Mouse (Mus musculus): ENCODE measurements around the gene Gm45140. TPM values are rescaled to one million over a fixed set of nuclear protein-coding genes. Genes with fewer than 3 reads are reported as not detected.

Gene Gm45140
- total and polyA plus RNA-seq, 3 experiments: 9.9 to 26.2 TPM; not detected in 1

- Histone ChIP-seq H3K9ac (ENCODE audit: control insufficient read depth, low read depth, low read length, poor library complexity, severe bottlenecking) (no peak overlapping the region), H3K36me3 (ENCODE audit: control insufficient read depth in 1 of 2, insufficient read depth in 2 of 2, low read length in 2 of 2) (peaks cover 31 to 38% of the 10 kb centered on the region in 2 experiments), H3K4me1 (ENCODE audit: control insufficient read depth in 1 of 2, insufficient read depth in 2 of 2, low read length in 2 of 2) (peaks cover 0 to 3% of the 10 kb centered on the region in 2 experiments; a peak in 1 of 4 replicates)
Observed at GRCm38 (mm10) chr6:87841635-87842034, 6.0 kb upstream of the Gm45140 start.

GRCm38 (mm10) chr6:87839797-87840341 is 4.3 kb upstream of the Gm45140 start:
- DNase-seq (ENCODE audit: low read depth, low spot score): peak; percentile 57
- Histone ChIP-seq H3K9me3 (replicated peaks; ENCODE audit: insufficient read depth, low read length) (no peaks in the 10 kb centered on the region), H3K4me1 (ENCODE audit: control insufficient read depth in 1 of 2, insufficient read depth in 2 of 2, low read length in 2 of 2) (peaks cover 0 to 3% of the 10 kb centered on the region in 2 experiments; a peak in 1 of 4 replicates), H3K9ac (ENCODE audit: control insufficient read depth, low read depth, low read length, poor library complexity, severe bottlenecking) (peak overlapping the region; percentile 83; the same call in 1 of the 2 replicates), H3K27ac (ENCODE audit: control insufficient read depth, low read depth, low read length) (peak overlapping the region; percentile 92; the same call in 1 of the 2 replicates), H3K79me2 (ENCODE audit: control insufficient read depth, insufficient read depth, low read length, poor library complexity) (peaks cover 16% of the 10 kb centered on the region), H3K27me3 (ENCODE audit: control insufficient read depth in 1 of 2, insufficient read depth in 2 of 2, low read length in 2 of 2) (no peaks in the 10 kb centered on the region), H3K36me3 (ENCODE audit: control insufficient read depth in 1 of 2, insufficient read depth in 2 of 2, low read length in 2 of 2) (peaks cover 14 to 23% of the 10 kb centered on the region in 2 experiments), H3K4me3 (ENCODE audit: control insufficient read depth in 1 of 2, insufficient read depth in 1 of 2, low read depth in 2 of 2, low read length in 2 of 2) (peak overlapping the region; percentile 71 to 75; a peak in 2 of 4 replicates)
- TF ChIP-seq ZMIZ1 (IDR thresholded peaks at IDR 0.05; ENCODE audit: low read depth, low read length): peak; percentile 41; the same call in 1 of the 2 replicates
- 0 out of 2 replicates have a peak, but pooled peaks have one; percentile 55 for TF ChIP-seq POLR2AphosphoS5 (IDR thresholded peaks at IDR 0.05; ENCODE audit: borderline replicate concordance, low read depth, low read length)
- no peak for TF ChIP-seq ELF1 (IDR thresholded peaks at IDR 0.05; ENCODE audit: low read depth, low read length)
- TF ChIP-seq POLR2AphosphoS2 (IDR thresholded peaks at IDR 0.05; ENCODE audit: low read length): 0 out of 2 replicates have a peak, but pooled peaks have one; percentile 10
- TF ChIP-seq E2F4 (IDR thresholded peaks at IDR 0.05; ENCODE audit: borderline replicate concordance, low read depth, low read length): no peak
- TF ChIP-seq TCF12 (IDR thresholded peaks at IDR 0.05; ENCODE audit: low read depth, low read length): no peak

More at GRCm38 (mm10) chr6:87841635-87842034, 6.0 kb upstream of the Gm45140 start:
- Histone ChIP-seq H3K27ac (ENCODE audit: control insufficient read depth, low read depth, low read length) (no peak overlapping the region), H3K79me2 (ENCODE audit: control insufficient read depth, insufficient read depth, low read length, poor library complexity) (peaks cover 31% of the 10 kb centered on the region), H3K4me3 (ENCODE audit: control insufficient read depth in 1 of 2, insufficient read depth in 1 of 2, low read depth in 2 of 2, low read length in 2 of 2) (no peak overlapping the region), H3K27me3 (ENCODE audit: control insufficient read depth in 1 of 2, insufficient read depth in 2 of 2, low read length in 2 of 2) (no peaks in the 10 kb centered on the region), H3K9me3 (replicated peaks; ENCODE audit: insufficient read depth, low read length) (no peaks in the 10 kb centered on the region)
- 0 out of 4 replicates have a peak, but pooled peaks of 1 of the 2 experiments have one; percentile 49 for TF ChIP-seq POLR2A (IDR thresholded peaks at IDR 0.05; ENCODE audit: control insufficient read depth in 1 of 2, insufficient read depth in 1 of 2, low read depth in 1 of 2, low read length in 2 of 2, poor library complexity in 1 of 2)
- TF ChIP-seq CTCF (IDR thresholded peaks at IDR 0.05 in 2 of 3, conservative IDR thresholded peaks at IDR 0.05 in 1 of 3; ENCODE audit: control insufficient read depth in 1 of 3, insufficient read depth in 1 of 3, low read depth in 2 of 3, low read length in 3 of 3, poor library complexity in 1 of 3, severe bottlenecking in 1 of 3): peak in 1 of 3 experiments; percentile 24; a peak in 1 of 6 replicates
- no peak for TF ChIP-seq HCFC1 (IDR thresholded peaks at IDR 0.05; ENCODE audit: low read depth, low read length)
- TF ChIP-seq POLR2AphosphoS2 (IDR thresholded peaks at IDR 0.05; ENCODE audit: low read length): peak; percentile 74
- DNase-seq (ENCODE audit: low read depth, low spot score): peak; percentile 66

GRCm38 (mm10) chr6:87838551-87839197 is 3.1 kb upstream of the Gm45140 start, which contains the start of gene Isy1:
TSS of gene Isy1 (minus strand) at chr6:87838798.
- peak within 1 kb of the TSS; percentile 93 for H3K9ac ChIP-seq (ENCODE audit: control insufficient read depth, low read depth, low read length, poor library complexity, severe bottlenecking)
- peak; percentile 95 for TF ChIP-seq MXI1 (IDR thresholded peaks at IDR 0.05; ENCODE audit: low read depth, low read length)
- TF ChIP-seq RAD21 (IDR thresholded peaks at IDR 0.05; ENCODE audit: low read depth, low read length): no peak
- peak; percentile 63; the same call in 1 of the 2 replicates for TF ChIP-seq POLR2AphosphoS5 (IDR thresholded peaks at IDR 0.05; ENCODE audit: borderline replicate concordance, low read depth, low read length)
- TF ChIP-seq MAFK (IDR thresholded peaks at IDR 0.05; ENCODE audit: borderline replicate concordance, low read depth, low read length): no peak
- peak; percentile 18 for TF ChIP-seq ZMIZ1 (IDR thresholded peaks at IDR 0.05; ENCODE audit: low read depth, low read length)
- peak; percentile 74 for TF ChIP-seq TCF12 (IDR thresholded peaks at IDR 0.05; ENCODE audit: low read depth, low read length)
- 0 out of 2 replicates have a peak, but pooled peaks have one; percentile 8 for TF ChIP-seq SMC3 (IDR thresholded peaks at IDR 0.05; ENCODE audit: low read depth, low read length)
- TF ChIP-seq CHD1 (IDR thresholded peaks at IDR 0.05; ENCODE audit: low read depth, low read length): no peak
- peak; percentile 98 for TF ChIP-seq MAZ (IDR thresholded peaks at IDR 0.05; ENCODE audit: low read depth, low read length)
- TF ChIP-seq ZC3H11A (IDR thresholded peaks at IDR 0.05; ENCODE audit: low read depth, low read length): no peak
- no peak for TF ChIP-seq ZKSCAN1 (IDR thresholded peaks at IDR 0.05; ENCODE audit: low read depth, low read length)
- TF ChIP-seq CHD2 (IDR thresholded peaks at IDR 0.05; ENCODE audit: low read length): no peak
- TF ChIP-seq UBTF (IDR thresholded peaks at IDR 0.05; ENCODE audit: borderline replicate concordance, insufficient read depth, low read depth, low read length): peak; percentile 98
- TF ChIP-seq POLR2AphosphoS2 (IDR thresholded peaks at IDR 0.05; ENCODE audit: low read length): peak; percentile 95
- 0 out of 2 replicates have a peak, but pooled peaks have one; percentile 17 for TF ChIP-seq USF1 (IDR thresholded peaks at IDR 0.05; ENCODE audit: low read depth, low read length)
- TF ChIP-seq ZNF384 (IDR thresholded peaks at IDR 0.05; ENCODE audit: low read depth, low read length): no peak
- TF ChIP-seq E2F4 (IDR thresholded peaks at IDR 0.05; ENCODE audit: borderline replicate concordance, low read depth, low read length): peak; percentile 88

More at GRCm38 (mm10) chr6:87838551-87839197, 3.1 kb upstream of the Gm45140 start, which contains the start of gene Isy1:
- peak; percentile 99 for DNase-seq (ENCODE audit: low read depth, low spot score)
- peaks cover 0 to 3% of the 10 kb centered on the region in 2 experiments; a peak in 1 of 4 replicates for H3K4me1 ChIP-seq (ENCODE audit: control insufficient read depth in 1 of 2, insufficient read depth in 2 of 2, low read length in 2 of 2)
- no peaks in the 10 kb centered on the region for H3K27me3 ChIP-seq (ENCODE audit: control insufficient read depth in 1 of 2, insufficient read depth in 2 of 2, low read length in 2 of 2)
- H3K36me3 ChIP-seq (ENCODE audit: control insufficient read depth in 1 of 2, insufficient read depth in 2 of 2, low read length in 2 of 2): peaks cover 11 to 13% of the 10 kb centered on the region in 2 experiments
- H3K4me3 ChIP-seq (ENCODE audit: control insufficient read depth in 1 of 2, insufficient read depth in 1 of 2, low read depth in 2 of 2, low read length in 2 of 2): peak within 1 kb of the TSS; percentile 75 to 91
- H3K79me2 ChIP-seq (ENCODE audit: control insufficient read depth, insufficient read depth, low read length, poor library complexity): peaks cover 13% of the 10 kb centered on the region
- peak within 1 kb of the TSS; percentile 92 for H3K27ac ChIP-seq (ENCODE audit: control insufficient read depth, low read depth, low read length)
- H3K9me3 ChIP-seq (replicated peaks; ENCODE audit: insufficient read depth, low read length): no peaks in the 10 kb centered on the region
